Mouse (Mus musculus) sigmoid colon, adult 10 weeks (tissue): ENCODE results near the gene Olfr655. TPM values are rescaled to one million over a fixed set of nuclear protein-coding genes. Genes with fewer than 3 reads are reported as not detected.

Source experiments
- polyA plus RNA-seq: library from polyadenylated mRNA; stranded (reverse); fragments of 350-450 nt; fragmentation: Illumina TruSeq; extraction: RNeasy Lipid Tissue Mini Kit (QIAGEN cat#74804); gene quantifications from one replicate; pipeline ENCODE4 v1.2.3, GENCODE M21; 2014; ENCODE audit warnings: low read depth, low replicate concordance

The Olfr655 gene
- not detected for polyA plus RNA-seq

GRCm38 (mm10) chr7:104601679-104602078 lies at the start of gene Olfr655:
TSS of gene Olfr655 (minus strand) at chr7:104601779.

GRCm38 (mm10) chr7:104646841-104647482 lies 45.4 kb upstream of the Olfr655 start, which contains the start of gene Olfr658:
TSS of gene Olfr658 (minus strand) at chr7:104647305.

GRCm38 (mm10) chr7:104624494-104624893 lies 22.9 kb upstream of the Olfr655 start, which contains the start of gene Olfr657:
TSS of gene Olfr657 (plus strand) at chr7:104624794.

GRCm38 (mm10) chr7:104613655-104614054 lies 12.1 kb upstream of the Olfr655 start, which contains the start of gene Olfr656:
TSS of gene Olfr656 (plus strand) at chr7:104613955.

GRCm38 (mm10) chr7:104586725-104587124 lies 14.9 kb downstream of the Olfr655 start, which contains the start of gene Olfr654:
TSS of gene Olfr654 (plus strand) at chr7:104587025.

GRCm38 (mm10) chr7:104577014-104577413 lies 24.6 kb downstream of the Olfr655 start, which contains the start of gene Olfr653:
TSS of gene Olfr653 (plus strand) at chr7:104577314.

GRCm38 (mm10) chr7:104560601-104561000 lies 41.0 kb downstream of the Olfr655 start, which contains the start of gene Olfr652:
TSS of gene Olfr652 (plus strand) at chr7:104560901.

GRCm38 (mm10) chr7:104549833-104550232 lies 51.7 kb downstream of the Olfr655 start, which contains the start of gene Olfr651:
TSS of gene Olfr651 (plus strand) at chr7:104550133.

Other genes with a start within 250 kb of the Olfr655 start
- gene Trim12c, start 248.4 kb downstream of the Olfr655 start, polyA plus RNA-seq: 70.1 TPM
- 3.2 TPM for gene Trim30b, start 231.9 kb downstream of the Olfr655 start, polyA plus RNA-seq
- gene Trim30c, start 200.9 kb downstream of the Olfr655 start, polyA plus RNA-seq: 0.76 TPM
- 47.4 TPM for gene Trim30a, start 136.6 kb downstream of the Olfr655 start, polyA plus RNA-seq
- gene Trim30d, start 93.9 kb downstream of the Olfr655 start, polyA plus RNA-seq: 112 TPM
- gene Olfr651, start 51.6 kb downstream of the Olfr655 start, polyA plus RNA-seq: not detected
- gene Olfr652, start 40.9 kb downstream of the Olfr655 start, polyA plus RNA-seq: not detected
- gene Olfr653, start 24.5 kb downstream of the Olfr655 start, polyA plus RNA-seq: not detected
- not detected for gene Olfr654, start 14.8 kb downstream of the Olfr655 start, polyA plus RNA-seq
- not detected for gene Olfr656, start 12.2 kb upstream of the Olfr655 start, polyA plus RNA-seq
- not detected for gene Olfr657, start 23.0 kb upstream of the Olfr655 start, polyA plus RNA-seq
- 0.38 TPM for gene Olfr658, start 45.5 kb upstream of the Olfr655 start, polyA plus RNA-seq
- gene Olfr659, start 65.0 kb upstream of the Olfr655 start, polyA plus RNA-seq: not detected
- not detected for gene Olfr661, start 84.7 kb upstream of the Olfr655 start, polyA plus RNA-seq
- gene Usp17le, start 175.7 kb upstream of the Olfr655 start, polyA plus RNA-seq: not detected
- gene Usp17lb, start 240.8 kb upstream of the Olfr655 start, polyA plus RNA-seq: not detected